Comparison of ENCODE assay signal across 15 mouse cellular contexts in genomic region chr15:8531201-8531600, GRCm38 (mm10).
A peak's percentile ranks its signal among the peaks of the same experiment; 100 is the strongest.
DNase-seq lines count a peak whose midpoint lies in the region.
"Had no signal": no experiment of that assay in that cellular context is flagged by ENCODE, and none has a peak within 500 bp of the region (broad histone marks: within the 10 kb centered on the region; RNA-seq: fewer than 3 reads in every experiment).

No protein-coding gene starts in this region.

- DNase-seq in Muller cell, postnatal 12 days (ENCODE audit: inconsistent ontology term), result peak; percentile 69
- peak; percentile 3 for DNase-seq in brain, adult 2 months (ENCODE audit: low read depth, low spot score)
- peak; percentile 77 for DNase-seq in retina, postnatal 1 day
- DNase-seq in lung, postnatal 10 days, result no peak
- no peak for DNase-seq in right cerebral cortex, postnatal 14 days
- DNase-seq: adrenal gland, adult 8-10 months; adrenal gland, postnatal 14 days; adrenal gland, postnatal 36 days; cerebellum, adult 11 months; cerebellum, adult 18-20 months; cerebellum, adult 8-10 months; cerebellum, adult 9-11 months; cerebellum, postnatal 14 days; cerebellum, postnatal 36 days; embryo, embryonic 11 days had no signal

Comparison
In these comparisons a context has a peak if more than half of its experiments do, and no peak if none do; other contexts are left out.
1. DNase-seq: peak in Muller cell, postnatal 12 days (single experiment), brain, adult 2 months (single experiment) and retina, postnatal 1 day (single experiment); none in lung, postnatal 10 days (single experiment) and right cerebral cortex, postnatal 14 days (single experiment).